Mouse (Mus musculus): Measurements from ENCODE around the gene Gm20458. TPM values are rescaled to one million over a fixed set of nuclear protein-coding genes. Genes with fewer than 3 reads are reported as not detected.

Gene Gm20458
- total RNA-seq, 2 experiments from 2014 or later: 3.7 to 11.1 TPM

- DNase-seq: peak; percentile 54 to 66
Observed at GRCm38 (mm10) chr2:164453047-164453757, 7.6 kb upstream of the Gm20458 start.

GRCm38 (mm10) chr2:164453887-164454500 lies 6.8 kb upstream of the Gm20458 start:
- peak in 1 of 2 experiments; percentile 17 for DNase-seq

GRCm38 (mm10) chr2:164454846-164455245 lies 5.9 kb upstream of the Gm20458 start:
- DNase-seq: peak; percentile 93

GRCm38 (mm10) chr2:164455421-164456190 lies 5.2 kb upstream of the Gm20458 start:
- peak; percentile 76 to 86 for DNase-seq

DNA sequence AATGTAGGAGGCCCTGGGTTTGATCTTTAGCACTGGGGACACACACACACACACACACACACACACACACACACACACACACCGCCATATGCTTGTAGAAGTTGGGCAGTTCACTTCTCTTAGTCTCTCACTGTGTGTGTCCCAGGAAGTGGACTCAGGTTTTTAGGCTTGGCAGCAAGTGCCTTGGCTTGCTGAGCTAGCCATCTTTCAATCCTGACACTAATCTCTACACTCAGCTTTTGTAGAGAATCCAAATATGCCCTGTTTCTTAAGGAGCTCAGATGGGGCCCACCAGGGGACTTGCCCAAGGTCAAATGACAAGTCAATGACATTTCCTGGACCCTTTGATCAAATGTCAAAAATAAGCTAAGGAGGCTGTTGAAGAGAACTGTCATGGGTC lies 4.4 kb upstream of the Gm20458 start:
- peak in 1 of 2 experiments; percentile 34 for DNase-seq

DNA sequence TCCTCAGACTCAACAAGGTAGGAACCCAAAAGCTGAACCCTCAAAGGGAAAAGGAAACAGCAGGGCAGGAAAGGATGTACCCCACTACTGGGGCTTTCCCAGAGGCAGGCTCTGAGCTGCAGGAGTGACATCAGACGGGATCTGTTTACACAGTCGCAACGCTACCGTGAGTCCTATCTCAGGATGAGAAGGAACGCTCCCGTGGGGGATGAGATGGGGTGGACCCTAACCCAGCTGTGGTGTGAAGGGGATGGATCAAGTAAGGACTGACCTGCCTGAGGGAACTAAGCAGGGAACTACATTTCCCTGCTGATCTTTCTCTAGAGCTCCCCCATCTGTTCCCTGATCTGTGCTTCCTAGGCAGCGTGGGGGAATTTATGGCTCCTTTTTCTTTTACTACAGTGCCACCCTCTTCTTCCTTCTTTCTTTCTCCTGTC lies 3.9 kb upstream of the Gm20458 start, which contains the start of gene Sys1:
Gene Sys1 (plus strand): TSS at position 101 of the 437 bp plus-strand sequence.
- peak; percentile 34 to 61 for DNase-seq

GRCm38 (mm10) chr2:164457942-164458341 lies 2.8 kb upstream of the Gm20458 start:
- DNase-seq: peak in 1 of 2 experiments; percentile 4

DNA sequence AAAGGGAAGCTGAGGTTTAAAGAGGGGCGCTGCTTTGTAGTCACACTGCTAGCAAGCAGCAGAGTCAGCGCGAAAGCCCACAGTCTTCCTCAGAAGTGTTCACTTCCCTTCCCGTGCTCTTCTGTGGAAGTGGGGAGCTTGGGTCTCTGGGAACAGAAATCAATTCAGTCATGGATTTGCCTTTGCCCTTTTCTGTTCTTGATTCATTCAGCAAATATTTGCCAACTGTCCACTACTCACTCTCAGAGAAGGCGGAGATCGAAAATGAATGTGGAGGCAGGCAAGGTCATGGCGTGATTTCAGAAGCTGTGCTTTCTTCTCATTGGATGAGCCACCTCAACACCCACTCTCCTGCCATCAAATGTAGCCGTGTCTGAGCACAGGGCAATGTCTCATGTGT lies 2.2 kb upstream of the Gm20458 start:
- peak; percentile 18 to 44 for DNase-seq

- no peak for DNase-seq
Observed at GRCm38 (mm10) chr2:164465161-164465560, 4.4 kb downstream of the Gm20458 start.

DNA sequence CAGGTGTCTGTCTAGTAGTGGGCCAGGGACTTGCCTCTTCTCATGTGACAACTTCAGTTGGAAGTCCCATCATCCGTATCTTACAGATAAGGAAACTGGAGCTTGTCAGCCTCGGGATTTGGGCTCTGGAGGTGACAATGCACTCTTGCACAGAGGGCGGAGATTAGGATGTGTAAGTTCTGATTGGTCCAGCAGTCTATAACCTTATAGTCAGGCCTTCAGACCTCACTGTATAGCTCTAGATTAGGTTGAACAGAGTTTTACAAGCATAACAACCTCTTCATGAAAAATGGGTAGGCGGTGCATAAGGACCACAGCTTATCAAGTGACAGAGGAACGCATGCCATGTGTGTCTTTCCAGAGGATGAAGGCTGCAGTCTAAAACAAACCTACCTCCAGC lies 6.0 kb downstream of the Gm20458 start:
- DNase-seq: no peak

GRCm38 (mm10) chr2:164470254-164470653 lies 9.5 kb downstream of the Gm20458 start:
- DNase-seq: peak; percentile 66 to 72

DNA sequence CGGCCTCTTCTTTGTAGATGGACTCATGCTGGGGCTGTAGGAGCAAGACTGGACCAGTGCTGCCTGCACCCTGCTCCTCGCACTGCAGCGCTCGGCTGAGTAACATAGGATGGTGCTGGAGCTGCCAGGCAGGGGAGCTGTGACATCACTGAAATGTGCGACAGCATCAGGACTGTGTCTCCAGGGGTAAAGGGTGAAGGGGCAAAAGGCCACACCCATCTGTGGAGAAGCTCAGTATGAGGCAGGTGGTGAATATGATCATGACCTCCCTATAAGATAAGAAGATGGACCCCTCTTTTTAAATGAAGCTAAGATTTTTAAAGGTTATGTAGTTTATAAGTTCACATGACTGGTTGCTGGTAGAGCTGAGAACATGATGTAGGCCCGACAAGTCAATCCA lies 12.9 kb downstream of the Gm20458 start, which contains the start of gene Trp53tg5:
Gene Trp53tg5 (minus strand): TSS at position 101 of the 400 bp plus-strand sequence.
- no peak for DNase-seq

GRCm38 (mm10) chr2:164485681-164486257 lies 25.0 kb downstream of the Gm20458 start, which contains the start of gene Dbndd2:
Dbndd2 (plus strand) TSS chr2:164486106.
- DNase-seq: peak; percentile 71 to 72

DNA sequence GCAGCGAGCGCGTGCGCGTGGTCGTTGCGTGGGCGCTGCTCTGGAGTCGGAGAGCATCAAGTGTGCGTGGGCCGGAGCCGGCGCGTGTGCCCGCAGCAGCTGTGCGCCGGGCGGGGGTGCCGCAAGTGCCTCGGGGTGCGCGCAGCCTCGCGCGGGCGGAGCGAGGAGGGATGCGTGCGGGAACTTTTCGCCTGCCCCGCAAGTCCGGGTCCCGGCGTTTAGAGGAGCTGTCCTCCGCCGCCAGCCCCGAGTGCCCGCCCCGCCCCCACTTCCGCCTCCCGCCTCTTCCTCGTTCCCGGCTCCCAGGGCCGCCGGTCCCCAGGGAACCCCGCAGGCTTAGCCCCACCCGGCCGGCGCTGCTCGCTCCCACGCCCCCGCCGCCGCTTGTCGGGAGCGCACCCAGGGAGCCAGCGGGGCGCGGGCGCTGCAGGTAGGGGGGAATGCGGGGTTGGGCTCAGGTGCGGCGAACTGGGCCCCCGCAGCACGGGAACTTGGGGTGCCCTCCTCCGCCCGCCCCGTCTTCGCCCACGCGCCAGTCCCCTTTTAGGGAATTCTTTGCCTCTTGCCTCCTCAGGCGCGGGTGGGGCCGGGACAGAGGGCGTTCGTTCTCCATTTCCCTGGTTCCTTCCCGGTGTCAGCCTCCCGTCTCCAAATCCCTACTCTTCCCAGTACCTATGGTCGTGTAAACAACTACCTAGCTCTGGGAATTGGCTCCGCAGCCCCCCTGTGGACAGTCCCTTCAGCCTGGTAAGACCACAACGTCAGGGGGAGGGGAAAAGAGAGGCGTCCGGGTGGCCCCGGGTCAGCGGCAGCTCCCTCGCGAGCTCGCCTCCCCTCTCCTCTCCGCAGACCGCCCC lies 25.7 kb downstream of the Gm20458 start:
- peak; percentile 81 to 86 for DNase-seq

DNA sequence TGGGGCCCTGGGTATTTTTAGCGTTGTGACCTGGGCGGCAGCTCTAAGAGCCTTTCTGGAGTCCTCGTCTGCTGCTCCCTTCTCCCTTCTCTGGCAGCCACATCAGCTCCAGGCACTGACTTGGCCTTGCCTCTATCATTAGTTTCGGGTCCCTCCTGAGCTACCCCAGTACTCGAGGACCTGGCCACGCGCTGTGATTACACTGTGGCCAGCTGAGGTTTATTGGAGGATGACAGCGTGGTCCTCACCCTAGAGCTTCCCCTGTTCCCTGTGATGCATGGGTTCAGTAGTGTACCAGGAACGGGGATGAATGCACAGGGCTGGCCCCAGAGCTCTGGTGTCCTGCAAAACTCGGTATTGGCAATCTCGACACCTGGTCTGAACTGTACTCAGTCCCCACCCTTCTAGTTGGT lies 26.4 kb downstream of the Gm20458 start:
- DNase-seq: no peak

DNA sequence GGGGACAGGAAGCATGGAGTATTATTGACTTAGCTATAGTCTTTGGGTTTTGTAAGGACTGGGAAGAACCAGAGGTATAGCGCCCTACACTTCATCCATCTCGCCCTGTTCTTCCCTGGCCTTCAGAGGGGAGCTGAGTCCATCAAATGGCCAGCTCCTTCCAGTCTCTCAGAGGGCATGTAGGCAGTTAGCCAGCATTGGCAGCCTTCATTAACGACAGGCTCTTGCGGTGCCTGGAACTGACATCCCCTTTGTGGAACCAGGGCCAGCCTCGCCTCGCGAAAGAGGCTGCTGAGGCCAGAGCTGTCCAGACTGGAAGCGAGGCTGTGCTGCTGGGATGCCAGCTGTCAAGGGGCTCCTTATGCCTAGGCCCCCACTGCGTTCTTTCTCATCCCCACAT lies 27.0 kb downstream of the Gm20458 start:
- no peak for DNase-seq

DNA sequence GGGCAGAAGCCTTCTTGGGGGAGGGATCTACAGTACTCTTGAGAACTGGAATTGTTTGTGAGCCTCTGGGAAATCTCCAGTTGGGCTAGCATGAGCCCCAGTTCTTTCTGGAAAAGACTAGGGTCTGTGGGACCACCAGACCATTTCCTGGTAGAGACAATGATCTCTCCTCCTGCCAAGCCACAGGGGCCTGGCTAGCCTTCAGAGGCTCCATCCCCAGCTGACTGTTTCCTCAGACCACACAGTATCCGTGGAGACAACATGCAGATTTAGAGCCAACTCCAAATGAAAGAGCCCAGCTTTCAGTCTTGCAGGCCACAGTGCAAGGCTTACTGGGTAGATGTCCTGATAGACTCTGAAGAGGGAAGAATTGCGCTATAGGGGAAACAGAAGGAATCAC lies 33.4 kb downstream of the Gm20458 start:
- no peak for DNase-seq

DNA sequence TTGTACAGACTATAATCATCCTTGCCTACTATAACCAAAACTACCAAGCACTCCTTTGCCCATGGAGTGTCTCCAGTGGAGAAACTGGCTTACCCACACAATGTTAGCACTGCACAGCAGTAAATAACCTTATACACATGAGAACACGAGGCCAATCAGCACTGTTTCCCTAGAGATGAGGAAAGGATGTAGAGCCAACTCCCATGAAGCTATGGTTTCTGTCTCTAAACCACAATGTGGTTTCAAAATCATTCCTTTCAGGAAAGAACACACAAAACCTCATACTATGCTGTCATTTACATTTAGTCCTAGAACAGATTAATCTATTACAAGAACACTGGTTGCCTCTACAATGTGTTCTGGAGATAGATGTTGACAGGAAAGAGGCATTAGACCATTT lies 35.6 kb downstream of the Gm20458 start:
- no peak for DNase-seq

DNA sequence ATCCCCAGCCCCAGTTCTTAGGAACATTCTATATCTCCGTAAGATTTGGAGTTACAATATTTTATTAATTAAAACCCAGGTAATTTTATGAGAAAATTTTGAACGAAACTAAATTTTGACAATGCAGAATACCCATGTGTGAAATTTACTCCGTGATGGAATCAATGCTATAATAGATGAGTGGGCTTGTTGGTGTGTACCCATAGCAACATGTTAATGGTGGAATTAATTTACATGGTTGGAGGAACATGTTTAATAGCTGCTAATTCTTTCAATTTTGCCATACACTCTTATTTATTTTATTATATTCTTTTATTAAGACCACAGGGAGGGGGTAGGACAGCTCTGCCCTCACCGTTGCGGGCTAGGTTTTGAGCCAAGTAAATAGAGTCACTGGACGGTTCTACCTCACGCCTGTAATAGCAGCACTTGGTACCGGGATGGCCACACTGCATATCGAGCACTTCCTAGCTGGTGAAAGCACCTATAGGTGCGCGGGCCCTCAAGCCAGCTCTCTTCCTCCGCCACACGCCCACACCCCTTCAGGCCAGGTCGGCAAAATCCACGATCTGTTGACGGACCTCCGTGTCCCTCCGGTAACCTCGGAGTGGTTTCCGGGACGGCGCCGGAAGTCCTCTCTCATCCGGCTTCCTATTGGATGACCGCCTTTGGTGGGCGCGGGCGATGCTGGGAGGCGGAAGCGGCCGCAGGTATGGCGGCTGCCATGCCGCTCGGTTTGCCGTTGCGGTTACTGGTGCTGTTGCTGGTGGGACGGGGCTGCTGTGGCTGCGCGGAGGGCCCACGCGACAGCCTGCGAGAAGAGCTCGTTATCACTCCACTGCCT lies 36.3 kb downstream of the Gm20458 start, which contains the start of gene Pigt:
Gene Pigt (plus strand): TSS at position 674 of the 844 bp plus-strand sequence.
- DNase-seq: peak; percentile 92 to 93

- DNase-seq: no peak
Observed at GRCm38 (mm10) chr2:164497691-164498268, 37.0 kb downstream of the Gm20458 start.

Data from heart, adult 18-20 months (tissue).